Mouse (Mus musculus) liver, postnatal 0 days (tissue): ENCODE data around the gene Plxna4.

Experiments
- CTCF ChIP-seq: sonication (generic); IDR thresholded peaks from 2 replicates; pipeline ENCODE4 v1.5.1; 2016; ENCODE audit warnings: antibody characterized with exemption, low read depth
- EP300 ChIP-seq: IDR thresholded peaks from 2 replicates; pipeline ENCODE4 v1.6.1; 2016; ENCODE audit warnings: antibody characterized with exemption, low read depth, mild to moderate bottlenecking

DNA sequence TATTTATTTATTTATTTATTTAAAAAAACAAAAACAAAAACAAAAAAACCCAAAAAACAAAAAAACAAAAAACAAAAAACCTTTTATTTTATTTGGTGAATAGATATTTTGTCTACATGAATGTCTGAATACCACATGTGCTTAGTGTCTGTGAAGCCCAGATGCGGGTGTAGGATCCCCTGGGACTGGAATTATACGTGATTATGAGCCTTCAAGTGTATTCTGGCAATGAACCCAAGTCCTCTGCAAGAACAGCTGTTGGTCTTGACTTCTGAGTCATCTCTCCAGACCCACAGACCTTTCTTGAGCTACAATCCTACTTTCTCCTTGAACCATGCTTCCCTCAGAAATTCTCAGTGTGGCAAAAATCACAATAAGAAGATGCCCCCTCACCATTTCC lies 287.4 kb downstream of the Plxna4 start:
- TF ChIP-seq CTCF (no peak), EP300 (no peak)
